Mouse (Mus musculus): ENCODE data around the gene Alk. TPM values are rescaled to one million over a fixed set of nuclear protein-coding genes. Genes with fewer than 3 reads are reported as not detected.

Gene Alk
- total RNA-seq, 2 experiments from 2014 or later = not detected

GRCm38 (mm10) chr17:71999527-72000482 lies 604.6 kb downstream of the Alk start:
- ATAC-seq (replicated peaks; ENCODE audit: low FRiP score, low TSS enrichment, poor library complexity, severe bottlenecking) = no peak

- ATAC-seq (replicated peaks; ENCODE audit: low FRiP score, low TSS enrichment, poor library complexity, severe bottlenecking) = no peak
Measured at GRCm38 (mm10) chr17:71997680-71998079, 606.7 kb downstream of the Alk start.

- ATAC-seq (replicated peaks; ENCODE audit: low FRiP score, low TSS enrichment, poor library complexity, severe bottlenecking) = no peak
Measured at GRCm38 (mm10) chr17:71995539-71995938, 608.9 kb downstream of the Alk start.

DNA sequence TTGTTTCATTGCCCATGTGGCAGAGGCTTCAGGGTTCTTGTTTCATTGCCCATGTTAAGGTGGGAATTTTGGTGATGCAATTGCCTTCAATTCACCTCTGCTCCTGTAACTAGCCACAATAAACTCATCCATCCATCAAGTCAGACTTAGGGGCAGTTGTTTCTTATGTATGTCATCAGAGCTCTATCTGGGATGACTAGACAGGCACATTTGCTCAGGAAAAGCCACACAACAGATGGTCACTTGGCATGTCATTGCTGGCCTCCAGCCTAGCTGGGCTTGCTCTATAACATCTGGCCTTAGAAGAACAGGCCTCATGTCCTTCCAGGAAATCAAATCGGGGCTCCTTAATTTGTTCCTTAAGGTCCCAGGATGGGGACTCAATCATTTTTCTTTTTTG lies 610.3 kb downstream of the Alk start:
- ATAC-seq (replicated peaks; ENCODE audit: low FRiP score, low TSS enrichment, poor library complexity, severe bottlenecking) = no peak

DNA sequence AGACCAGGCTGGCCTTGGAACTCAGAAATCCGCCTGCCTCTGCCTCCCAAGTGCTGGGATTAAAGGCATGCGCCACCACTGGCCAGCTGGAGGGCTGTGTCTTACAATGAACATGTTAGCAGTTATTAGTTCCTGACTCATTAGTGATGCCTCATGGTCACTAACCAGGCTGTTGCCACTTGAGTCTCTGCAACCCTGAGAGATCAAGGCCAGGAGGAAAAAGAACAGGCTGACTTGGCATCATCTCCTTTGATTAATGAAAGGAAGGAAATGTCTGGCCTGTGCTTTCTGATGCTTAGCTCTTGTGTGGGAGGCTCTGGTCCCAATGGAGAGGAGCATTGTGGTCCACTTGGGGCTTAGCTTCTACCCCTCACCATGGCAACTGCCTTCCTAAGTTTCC lies 611.4 kb downstream of the Alk start:
- ATAC-seq (replicated peaks; ENCODE audit: low FRiP score, low TSS enrichment, poor library complexity, severe bottlenecking) = no peak

GRCm38 (mm10) chr17:71991260-71991659 lies 613.2 kb downstream of the Alk start:
- no peak for ATAC-seq (replicated peaks; ENCODE audit: low FRiP score, low TSS enrichment, poor library complexity, severe bottlenecking)

- ATAC-seq (replicated peaks; ENCODE audit: low FRiP score, low TSS enrichment, poor library complexity, severe bottlenecking) = no peak
Measured at GRCm38 (mm10) chr17:71990176-71990720, 614.2 kb downstream of the Alk start.

GRCm38 (mm10) chr17:71988736-71989569 lies 615.5 kb downstream of the Alk start:
- no peak for ATAC-seq (replicated peaks; ENCODE audit: low FRiP score, low TSS enrichment, poor library complexity, severe bottlenecking)

GRCm38 (mm10) chr17:71986998-71987397 lies 617.4 kb downstream of the Alk start:
- peak; percentile 54; the same call in 1 of the 2 replicates for ATAC-seq (replicated peaks; ENCODE audit: low FRiP score, low TSS enrichment, poor library complexity, severe bottlenecking)

DNA sequence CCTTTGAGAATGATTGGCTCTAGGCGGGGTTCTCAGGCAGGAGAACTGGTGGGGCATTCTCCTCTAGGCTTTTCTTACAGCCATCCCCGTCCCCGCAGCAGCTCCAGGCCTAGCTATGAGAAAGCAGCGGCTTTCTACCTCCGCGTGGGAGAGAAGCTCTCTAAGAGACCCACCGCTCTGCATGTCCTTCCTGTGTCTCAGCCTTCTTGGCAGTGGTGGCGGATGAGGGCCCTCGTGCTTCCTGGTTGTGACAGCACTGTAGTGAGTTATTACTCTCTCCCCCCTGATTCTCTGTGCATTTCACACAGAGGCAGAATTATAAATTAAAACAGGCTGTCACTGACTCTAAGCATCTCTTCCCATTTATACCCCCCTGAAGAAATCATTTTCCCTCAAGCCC lies 618.0 kb downstream of the Alk start:
- ATAC-seq (replicated peaks; ENCODE audit: low FRiP score, low TSS enrichment, poor library complexity, severe bottlenecking) = 0 out of 2 replicates have a peak, but pooled peaks have one; percentile 33

- ATAC-seq (replicated peaks; ENCODE audit: low FRiP score, low TSS enrichment, poor library complexity, severe bottlenecking) = no peak
Measured at GRCm38 (mm10) chr17:71981177-71981576, 623.2 kb downstream of the Alk start.

DNA sequence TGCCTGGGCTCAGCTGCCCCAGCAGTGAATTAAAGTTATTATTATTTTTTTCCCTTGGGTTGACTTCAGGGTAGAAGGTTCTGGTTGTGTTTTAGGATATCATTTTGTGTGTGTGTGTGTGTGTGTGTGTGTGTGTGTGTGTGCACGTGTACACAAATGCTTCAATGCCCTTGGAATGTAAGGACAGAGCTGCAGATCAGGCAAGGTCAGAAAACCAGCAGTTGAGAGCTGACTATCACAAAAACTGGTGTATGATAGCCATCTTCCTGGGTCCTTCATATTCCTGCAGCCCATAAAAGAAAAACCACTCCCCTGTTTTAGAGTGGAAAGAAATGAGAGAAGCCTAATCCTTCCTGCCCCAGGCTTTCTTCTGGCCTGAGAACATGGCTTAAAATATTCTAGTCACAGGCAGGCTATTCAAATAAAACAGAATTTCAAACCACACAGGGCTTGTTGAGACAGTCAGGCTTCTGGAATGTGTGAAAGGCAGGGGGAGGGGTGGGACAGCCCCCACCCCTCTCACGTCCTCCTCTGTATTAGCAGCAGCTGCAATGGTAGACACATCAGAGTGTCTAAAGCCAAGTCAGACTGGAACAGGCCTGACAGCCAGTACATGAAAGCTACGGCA lies 623.8 kb downstream of the Alk start:
- ATAC-seq (replicated peaks; ENCODE audit: low FRiP score, low TSS enrichment, poor library complexity, severe bottlenecking) = no peak

DNA sequence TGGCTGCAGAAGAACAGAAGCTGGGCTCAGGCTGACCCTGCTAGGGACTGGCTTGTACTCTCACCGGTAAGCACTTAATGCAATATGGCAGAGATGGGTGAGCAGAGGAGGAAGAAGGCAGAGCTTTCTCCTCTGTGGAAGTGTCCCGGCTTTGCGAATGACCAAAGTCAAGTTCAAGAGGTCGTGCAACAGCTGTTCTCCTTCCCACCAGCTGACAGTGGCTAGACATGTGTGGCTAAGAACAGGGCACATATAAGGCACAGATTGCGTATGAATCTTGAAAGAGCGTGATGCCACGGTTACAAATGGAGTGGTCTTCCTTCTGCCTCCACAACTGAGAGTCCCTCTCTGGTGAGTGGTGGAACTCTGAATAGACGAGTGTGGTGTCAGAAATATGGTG lies 625.3 kb downstream of the Alk start:
- no peak for ATAC-seq (replicated peaks; ENCODE audit: low FRiP score, low TSS enrichment, poor library complexity, severe bottlenecking)

DNA sequence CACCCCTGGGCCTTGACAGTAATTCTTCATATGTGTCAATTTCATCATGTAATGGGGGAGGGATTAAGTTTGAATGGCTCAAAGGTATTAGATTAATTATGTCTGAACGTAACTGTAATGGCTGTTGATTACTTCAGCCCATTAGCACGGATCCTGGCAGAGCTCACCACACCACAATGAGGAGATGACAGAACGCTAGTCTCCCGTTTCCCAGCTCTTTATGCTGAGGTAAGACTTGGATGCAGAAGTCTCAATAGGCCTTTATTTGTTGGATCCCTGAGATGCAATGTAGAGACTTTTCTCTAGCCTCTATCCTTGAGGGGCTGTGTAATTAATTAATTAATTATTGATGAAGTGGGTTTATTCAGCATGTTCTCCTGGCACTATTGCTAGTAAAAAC lies 627.8 kb downstream of the Alk start:
- ATAC-seq (replicated peaks; ENCODE audit: low FRiP score, low TSS enrichment, poor library complexity, severe bottlenecking) = no peak

- no peak for ATAC-seq (replicated peaks; ENCODE audit: low FRiP score, low TSS enrichment, poor library complexity, severe bottlenecking)
Measured at GRCm38 (mm10) chr17:71973704-71974103, 630.7 kb downstream of the Alk start.

GRCm38 (mm10) chr17:71967356-71967755 lies 637.1 kb downstream of the Alk start:
- ATAC-seq (replicated peaks; ENCODE audit: low FRiP score, low TSS enrichment, poor library complexity, severe bottlenecking) = no peak

DNA sequence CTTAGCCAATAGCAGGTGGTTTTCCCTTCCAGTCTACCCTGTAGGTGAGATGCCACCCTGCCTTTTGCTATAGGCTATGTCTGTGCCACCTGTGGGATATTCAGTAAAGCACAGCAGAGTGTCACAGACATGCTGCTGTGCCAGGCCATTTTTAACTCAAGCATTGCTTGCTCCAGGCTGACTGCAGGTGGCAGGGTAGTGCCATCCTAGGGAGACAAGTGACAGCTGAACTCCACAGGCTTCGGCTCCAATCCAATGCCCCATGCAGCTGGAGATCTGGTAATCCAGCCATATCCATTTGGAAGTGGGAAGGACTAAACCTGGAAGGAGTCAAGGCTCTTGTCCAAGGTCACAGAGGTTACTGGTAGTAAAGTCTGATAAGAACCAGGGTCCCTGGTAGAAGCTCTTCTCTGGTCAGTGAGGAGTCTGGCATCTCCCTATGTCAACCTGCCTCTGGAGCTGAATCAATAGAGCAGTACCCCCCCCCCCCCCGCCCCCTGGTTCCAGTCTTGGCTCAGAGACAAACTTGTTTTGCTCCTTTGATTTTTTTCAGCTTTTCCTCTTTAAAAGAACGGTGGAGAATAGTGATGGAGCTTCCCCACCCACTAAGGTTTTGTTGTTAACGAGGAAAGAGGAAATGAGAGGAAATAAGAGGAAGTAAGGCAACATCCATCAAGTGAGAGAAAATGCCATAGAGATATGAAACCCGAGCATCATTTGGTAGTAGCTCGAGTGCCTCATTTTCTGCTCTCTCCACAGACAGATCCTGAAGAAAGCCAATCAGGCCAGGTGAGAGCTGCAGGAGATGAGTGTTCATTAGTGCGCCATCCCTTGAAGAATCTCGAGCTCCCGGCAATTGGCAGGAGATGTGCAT lies 638.5 kb downstream of the Alk start:
- ATAC-seq (replicated peaks; ENCODE audit: low FRiP score, low TSS enrichment, poor library complexity, severe bottlenecking) = no peak

DNA sequence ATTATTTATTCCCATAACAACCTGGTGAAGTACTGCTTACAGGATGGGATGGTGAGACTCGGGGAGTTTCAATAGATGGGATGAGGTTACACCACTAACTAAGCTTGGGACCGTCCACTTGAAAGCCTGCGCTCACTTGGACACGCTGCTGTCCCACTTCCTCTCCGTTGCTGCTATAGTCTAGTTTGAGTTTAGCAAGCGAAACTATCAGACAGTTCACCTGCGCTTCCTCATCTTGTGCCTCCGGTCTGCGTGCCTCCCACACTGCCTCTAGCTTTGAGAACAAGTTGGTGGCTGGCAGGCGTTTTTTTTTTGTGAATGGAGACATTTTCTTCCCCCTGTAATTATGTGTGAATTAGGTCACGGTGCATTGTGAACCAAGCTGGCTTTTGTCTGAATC lies 639.8 kb downstream of the Alk start:
- ATAC-seq (replicated peaks; ENCODE audit: low FRiP score, low TSS enrichment, poor library complexity, severe bottlenecking) = no peak

DNA sequence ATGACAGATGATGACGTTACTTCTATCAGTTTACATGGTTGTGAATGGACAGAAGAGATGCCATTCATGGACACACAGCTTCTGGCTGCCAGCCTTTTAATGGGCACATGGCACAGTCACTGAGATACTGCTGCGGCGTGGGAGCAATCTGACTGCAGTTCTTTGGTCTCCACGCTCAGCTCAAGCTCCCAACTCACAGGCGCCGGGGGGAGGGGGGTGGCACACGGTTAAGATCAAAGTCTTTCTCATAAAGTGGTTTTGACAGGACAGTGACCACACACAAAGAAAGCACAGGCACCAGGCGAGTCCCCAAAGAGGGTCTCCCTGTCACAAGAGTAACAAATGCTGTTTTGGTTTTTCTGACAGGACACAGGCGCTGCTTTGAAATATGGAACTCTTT lies 641.7 kb downstream of the Alk start:
- ATAC-seq (replicated peaks; ENCODE audit: low FRiP score, low TSS enrichment, poor library complexity, severe bottlenecking) = no peak
